Mouse (Mus musculus) spleen, adult 2 months (tissue): Measurements from ENCODE around the gene Cited1. TPM values are rescaled to one million over a fixed set of nuclear protein-coding genes. Genes with fewer than 3 reads are reported as not detected.

Source experiments
- DNase-seq, 2 experiments: peaks; one replicate each; pipeline versions ENCODE4 v3.0.0 to v3.0.0-alpha.2; 2012 to 2021; ENCODE audit warnings: low spot score in 2 of 2, low read depth in 1 of 2
- H3K27ac ChIP-seq: fragments of 200-500 bp; 2 replicates; pipeline ENCODE4 v1.5.1; 2012; ENCODE audit warnings: low read length, inconsistent platforms; ENCODE audit not compliant: insufficient read depth
- H3K27me3 ChIP-seq: fragments of 200-500 bp; 2 replicates; pipeline ENCODE4 v1.6.1; 2012; ENCODE audit warnings: mild to moderate bottlenecking, moderate library complexity, low read length, inconsistent platforms; ENCODE audit not compliant: control insufficient read depth, insufficient read depth
- H3K36me3 ChIP-seq: fragments of 200-500 bp; 2 replicates; pipeline ENCODE4 v1.6.1; 2012; ENCODE audit warnings: mild to moderate bottlenecking, low read length, inconsistent platforms; ENCODE audit not compliant: control insufficient read depth, insufficient read depth
- H3K4me1 ChIP-seq: fragments of 200-500 bp; 2 replicates; pipeline ENCODE4 v1.6.1; 2011; ENCODE audit warnings: inconsistent platforms; ENCODE audit not compliant: control insufficient read depth, insufficient read depth, insufficient read length
- H3K4me3 ChIP-seq: fragments of 200-500 bp; 2 replicates; pipeline ENCODE4 v1.5.1; 2011; ENCODE audit warnings: mild to moderate bottlenecking, inconsistent platforms; ENCODE audit not compliant: insufficient read depth, insufficient read length; ENCODE audit errors: extremely low read depth
- CTCF ChIP-seq: fragments of 200-500 bp; IDR thresholded peaks from 2 replicates; pipeline ENCODE4 v1.5.1; 2011; ENCODE audit warnings: mild to moderate bottlenecking, inconsistent platforms; ENCODE audit not compliant: insufficient read depth, insufficient read length, insufficient replicate concordance; ENCODE audit errors: extremely low read depth
- POLR2A ChIP-seq: fragments of 200-500 bp; IDR thresholded peaks from 2 replicates; pipeline ENCODE4 v1.6.1; 2011; ENCODE audit warnings: low read depth, low read length, inconsistent platforms
- WGBS: fragments of 180-500 bp; shearing (Covaris S2); methylation state at CpG from one replicate; pipeline ENCODE4 v1.1.7; 2018; 5-methylcytosine and 5-hydroxymethylcytosine counted together
- polyA plus RNA-seq: library from polyadenylated mRNA; depleted of rRNA; stranded (reverse); fragments of >200 nt; gene quantifications from 2 replicates; pipeline ENCODE4 v1.2.3, GENCODE M21; 2012; rRNA removed

Gene Cited1
- 0.58 and 1.2 TPM in 2 replicates for polyA plus RNA-seq

GRCm38 (mm10) chrX:102251937-102252860, at the start of gene Cited1:
TSS of gene Cited1 (minus strand) at chrX:102252181.
- Histone ChIP-seq H3K4me3 (peak within 1 kb of the TSS; percentile 57), H3K36me3 (no peaks in the 10 kb centered on the region), H3K27ac (no peak within 1 kb of the TSS), H3K4me1 (peaks cover 4% of the 10 kb centered on the region; the same call in 1 of the 2 replicates), H3K27me3 (peaks cover 6% of the 10 kb centered on the region; the same call in 1 of the 2 replicates)
- DNase-seq, result peak in 1 of 2 experiments; percentile 26
- WGBS, result 24% methylated on average over 44 of the region's 44 CpGs
- no peak for TF ChIP-seq POLR2A
- no peak for TF ChIP-seq CTCF

- no peak for DNase-seq
- Histone ChIP-seq H3K4me3 (no peak overlapping the region), H3K27me3 (no peaks in the 10 kb centered on the region), H3K36me3 (no peaks in the 10 kb centered on the region), H3K4me1 (no peaks in the 10 kb centered on the region), H3K27ac (no peak overlapping the region)
- TF ChIP-seq POLR2A, result no peak
- TF ChIP-seq CTCF, result no peak
- WGBS, result 88% methylated on average over 3 of the region's 3 CpGs
Observed at GRCm38 (mm10) chrX:102284889-102285288, 32.9 kb upstream of the Cited1 start.

GRCm38 (mm10) chrX:102262620-102263345, 10.8 kb upstream of the Cited1 start:
- Histone ChIP-seq H3K4me1 (no peaks in the 10 kb centered on the region), H3K36me3 (no peaks in the 10 kb centered on the region), H3K4me3 (no peak overlapping the region), H3K27ac (no peak overlapping the region), H3K27me3 (no peaks in the 10 kb centered on the region)
- DNase-seq, result no peak
- no peak for TF ChIP-seq POLR2A
- TF ChIP-seq CTCF, result no peak
- WGBS, result 82% methylated on average over 14 of the region's 14 CpGs

GRCm38 (mm10) chrX:102259772-102260171, 7.8 kb upstream of the Cited1 start:
- TF ChIP-seq CTCF (no peak), POLR2A (no peak)
- Histone ChIP-seq H3K27me3 (no peaks in the 10 kb centered on the region), H3K36me3 (no peaks in the 10 kb centered on the region), H3K4me3 (no peak overlapping the region), H3K27ac (no peak overlapping the region), H3K4me1 (no peaks in the 10 kb centered on the region)
- WGBS, result 90% methylated on average over 4 of the region's 4 CpGs
- DNase-seq, result no peak

GRCm38 (mm10) chrX:102253892-102254291, 1.9 kb upstream of the Cited1 start:
- no peak for DNase-seq
- TF ChIP-seq POLR2A (no peak), CTCF (no peak)
- H3K4me1 ChIP-seq, result peaks cover 4% of the 10 kb centered on the region; the same call in 1 of the 2 replicates
- no peaks in the 10 kb centered on the region for H3K36me3 ChIP-seq
- peaks cover 6% of the 10 kb centered on the region; the same call in 1 of the 2 replicates for H3K27me3 ChIP-seq
- H3K27ac ChIP-seq, result no peak overlapping the region
- H3K4me3 ChIP-seq, result no peak overlapping the region
- 37% methylated on average over 7 of the region's 7 CpGs for WGBS

- WGBS, result 35% methylated on average over 67 of the region's 80 CpGs
- DNase-seq, result no peak
- no peak overlapping the region for H3K27ac ChIP-seq
- no peaks in the 10 kb centered on the region for H3K36me3 ChIP-seq
- H3K4me3 ChIP-seq, result peak overlapping the region; percentile 57
- peaks cover 8% of the 10 kb centered on the region; the same call in 1 of the 2 replicates for H3K27me3 ChIP-seq
- TF ChIP-seq CTCF (no peak), POLR2A (no peak)
- peaks cover 4% of the 10 kb centered on the region; the same call in 1 of the 2 replicates for H3K4me1 ChIP-seq
Observed at GRCm38 (mm10) chrX:102251221-102251936, 602 bp downstream of the Cited1 start.
